Mouse (Mus musculus) CH12.LX (cell line): ENCODE results near the gene Zbtb20. TPM values are rescaled to one million over a fixed set of nuclear protein-coding genes. Genes with fewer than 3 reads are reported as not detected.

ENCODE experiments used
- DNase-seq: peaks from one replicate; pipeline ENCODE4 v3.0.0-alpha.2; 2013; ENCODE audit errors: extremely low read depth
- H3K27ac ChIP-seq: 2 replicates; pipeline ENCODE4 v1.5.1; 2012; ENCODE audit warnings: low read depth, mild to moderate bottlenecking, control low read depth, moderate library complexity; ENCODE audit not compliant: insufficient read depth
- H3K27me3 ChIP-seq: replicated peaks from 2 replicates; pipeline ENCODE3; 2012; ENCODE audit warnings: inconsistent platforms
- H3K36me3 ChIP-seq, 2 experiments: replicated peaks in 1 of 2; 2 replicates each; pipeline versions ENCODE3 to v1.6.1; 2012; ENCODE audit warnings: inconsistent platforms in 1 of 2, low read length in 1 of 2, mild to moderate bottlenecking in 1 of 2, mixed read lengths in 1 of 2, moderate library complexity in 1 of 2; ENCODE audit not compliant: control insufficient read depth in 1 of 2, insufficient read depth in 1 of 2
- H3K4me1 ChIP-seq, 2 experiments: 2 replicates each; pipeline ENCODE4 v1.6.1; 2012; ENCODE audit warnings: inconsistent platforms in 1 of 2, moderate library complexity in 1 of 2; ENCODE audit not compliant: insufficient read depth in 2 of 2, control insufficient read depth in 1 of 2
- H3K4me2 ChIP-seq: 2 replicates; pipeline ENCODE4 v1.6.1; 2012; ENCODE audit warnings: low read depth, mild to moderate bottlenecking, control low read depth; ENCODE audit not compliant: poor library complexity, insufficient read depth, severe bottlenecking
- H3K4me3 ChIP-seq, 3 experiments: fragments of 150-350 bp in 1 of 3; sonication (generic) in 1 of 3; replicated peaks in 1 of 3; 2 replicates each; pipeline versions ENCODE3 to v1.5.1; 2011 to 2012; ENCODE audit warnings: low read depth in 2 of 3, low read length in 2 of 3, mild to moderate bottlenecking in 2 of 3, moderate library complexity in 2 of 3, control low read depth in 1 of 3, improper control_type of control experiment in 1 of 3, inconsistent platforms in 1 of 3, mixed read lengths in 1 of 3; ENCODE audit not compliant: poor library complexity in 1 of 3
- H3K79me2 ChIP-seq: replicated peaks from 2 replicates; pipeline ENCODE4 v1.6.1; 2012; ENCODE audit warnings: mild to moderate bottlenecking, moderate library complexity; ENCODE audit not compliant: control insufficient read depth, poor library complexity, insufficient read depth, severe bottlenecking; ENCODE audit errors: extremely low read depth
- H3K9ac ChIP-seq: 2 replicates; pipeline ENCODE4 v1.6.1; 2012; ENCODE audit warnings: low read depth, mild to moderate bottlenecking, control low read depth, moderate library complexity; ENCODE audit not compliant: insufficient read depth
- H3K9me3 ChIP-seq: replicated peaks from 2 replicates; pipeline ENCODE3; 2012; ENCODE audit warnings: low read length, inconsistent platforms, mixed read lengths
- BHLHE40 ChIP-seq: IDR thresholded peaks from 2 replicates; pipeline ENCODE4 v1.6.1; 2011; ENCODE audit warnings: mild to moderate bottlenecking, low read depth, low read length, improper control_type of control experiment
- CHD1 ChIP-seq: IDR thresholded peaks from 2 replicates; pipeline ENCODE4 v1.6.1; 2012; ENCODE audit warnings: low read depth, low read length, improper control_type of control experiment, inconsistent platforms
- CHD2 ChIP-seq: IDR thresholded peaks from 2 replicates; pipeline ENCODE4 v1.6.1; 2011; ENCODE audit warnings: low read length, improper control_type of control experiment
- CTCF ChIP-seq, 2 experiments: IDR thresholded peaks in 1 of 2; conservative IDR thresholded peaks in 1 of 2; 2 replicates each; pipeline ENCODE4 v1.5.1; 2011 to 2012; ENCODE audit warnings: low read depth in 2 of 2, low read length in 2 of 2, improper control_type of control experiment in 1 of 2, inconsistent platforms in 1 of 2, mild to moderate bottlenecking in 1 of 2, moderate library complexity in 1 of 2
- ELF1 ChIP-seq: IDR thresholded peaks from 2 replicates; pipeline ENCODE4 v1.6.1; 2014; ENCODE audit warnings: low read depth, mild to moderate bottlenecking, inconsistent platforms, low read length, improper control_type of control experiment
- EP300 ChIP-seq: IDR thresholded peaks from 2 replicates; pipeline ENCODE4 v1.6.1; 2011; ENCODE audit warnings: low read length, improper control_type of control experiment
- ETS1 ChIP-seq: conservative IDR thresholded peaks from 2 replicates; pipeline ENCODE4 v1.6.1; 2012; ENCODE audit warnings: low read depth, mild to moderate bottlenecking, inconsistent platforms, low read length, improper control_type of control experiment, moderate library complexity
- HCFC1 ChIP-seq: IDR thresholded peaks from 2 replicates; pipeline ENCODE4 v1.6.1; 2012; ENCODE audit warnings: low read depth, mild to moderate bottlenecking, inconsistent platforms, low read length, improper control_type of control experiment
- IRF4 ChIP-seq: IDR thresholded peaks from 2 replicates; pipeline ENCODE4 v1.6.1; 2014; ENCODE audit warnings: low read depth, mild to moderate bottlenecking, inconsistent platforms, low read length, improper control_type of control experiment
- JUN ChIP-seq: IDR thresholded peaks from 2 replicates; pipeline ENCODE4 v1.6.1; 2011; ENCODE audit warnings: low read depth, mild to moderate bottlenecking, low read length, improper control_type of control experiment, moderate library complexity; ENCODE audit not compliant: insufficient read depth
- JUND ChIP-seq: conservative IDR thresholded peaks from 2 replicates; pipeline ENCODE4 v1.6.1; 2011; ENCODE audit warnings: low read depth, low read length, improper control_type of control experiment
- KAT2A ChIP-seq: IDR thresholded peaks from 2 replicates; pipeline ENCODE4 v1.6.1; 2012; ENCODE audit warnings: low read length, improper control_type of control experiment, inconsistent platforms; ENCODE audit not compliant: insufficient replicate concordance
- MAFK ChIP-seq: IDR thresholded peaks from 2 replicates; pipeline ENCODE4 v1.6.1; 2011; ENCODE audit warnings: low read length, improper control_type of control experiment; ENCODE audit not compliant: insufficient replicate concordance
- MAX ChIP-seq: IDR thresholded peaks from 2 replicates; pipeline ENCODE4 v1.6.1; 2011; ENCODE audit warnings: low read length, improper control_type of control experiment
- MAZ ChIP-seq: IDR thresholded peaks from 2 replicates; pipeline ENCODE4 v1.6.1; 2012; ENCODE audit warnings: low read depth, mild to moderate bottlenecking, inconsistent platforms, low read length, improper control_type of control experiment, moderate library complexity
- MEF2A ChIP-seq: IDR thresholded peaks from 2 replicates; pipeline ENCODE4 v1.6.1; 2014; ENCODE audit warnings: low read depth, mild to moderate bottlenecking, inconsistent platforms, low read length, improper control_type of control experiment, borderline replicate concordance
- MXI1 ChIP-seq: IDR thresholded peaks from 2 replicates; pipeline ENCODE4 v1.6.1; 2011; ENCODE audit warnings: mild to moderate bottlenecking, low read depth, low read length, improper control_type of control experiment
- MYC ChIP-seq: IDR thresholded peaks from 2 replicates; pipeline ENCODE4 v1.6.1; 2011; ENCODE audit warnings: low read depth, mild to moderate bottlenecking, improper control_type of control experiment, low read length
- NELFE ChIP-seq: IDR thresholded peaks from 2 replicates; pipeline ENCODE4 v1.6.1; 2011; ENCODE audit warnings: low read depth, low read length, improper control_type of control experiment
- NRF1 ChIP-seq: IDR thresholded peaks from 2 replicates; pipeline ENCODE4 v1.6.1; 2014; ENCODE audit warnings: low read depth, mild to moderate bottlenecking, inconsistent platforms, low read length, improper control_type of control experiment, moderate library complexity
- PAX5 ChIP-seq: IDR thresholded peaks from 2 replicates; pipeline ENCODE4 v1.6.1; 2012; ENCODE audit warnings: low read length, inconsistent platforms, mixed read lengths
- POLR2A ChIP-seq: IDR thresholded peaks from 2 replicates; pipeline ENCODE4 v1.6.1; 2011; ENCODE audit warnings: low read depth, mild to moderate bottlenecking, improper control_type of control experiment, low read length
- POLR2AphosphoS2 ChIP-seq: IDR thresholded peaks from 2 replicates; pipeline ENCODE4 v1.6.1; 2011; ENCODE audit warnings: low read depth, low read length, improper control_type of control experiment
- RAD21 ChIP-seq: IDR thresholded peaks from 2 replicates; pipeline ENCODE4 v1.6.1; 2011; ENCODE audit warnings: low read depth, mild to moderate bottlenecking, low read length, improper control_type of control experiment, moderate library complexity
- RCOR1 ChIP-seq: conservative IDR thresholded peaks from 2 replicates; pipeline ENCODE4 v1.6.1; 2012; ENCODE audit warnings: low read depth, mild to moderate bottlenecking, inconsistent platforms, low read length, improper control_type of control experiment
- SIN3A ChIP-seq: IDR thresholded peaks from 2 replicates; pipeline ENCODE4 v1.6.1; 2012; ENCODE audit warnings: low read length, improper control_type of control experiment, inconsistent platforms
- TBP ChIP-seq: conservative IDR thresholded peaks from 2 replicates; pipeline ENCODE4 v1.6.1; 2011; ENCODE audit warnings: low read depth, low read length, improper control_type of control experiment
- TCF12 ChIP-seq: IDR thresholded peaks from 2 replicates; pipeline ENCODE4 v1.6.1; 2014; ENCODE audit warnings: low read depth, mild to moderate bottlenecking, inconsistent platforms, low read length, improper control_type of control experiment
- UBTF ChIP-seq: IDR thresholded peaks from 2 replicates; pipeline ENCODE4 v1.6.1; 2012; ENCODE audit warnings: low read depth, mild to moderate bottlenecking, inconsistent platforms, low read length, improper control_type of control experiment, moderate library complexity
- USF1 ChIP-seq: IDR thresholded peaks from 2 replicates; pipeline ENCODE4 v1.6.1; 2014; ENCODE audit warnings: low read depth, mild to moderate bottlenecking, inconsistent platforms, low read length, improper control_type of control experiment
- USF2 ChIP-seq: conservative IDR thresholded peaks from 2 replicates; pipeline ENCODE4 v1.6.1; 2011; ENCODE audit warnings: low read depth, low read length, improper control_type of control experiment
- ZKSCAN1 ChIP-seq: IDR thresholded peaks from 2 replicates; pipeline ENCODE4 v1.6.1; 2012; ENCODE audit warnings: low read depth, inconsistent platforms, low read length, improper control_type of control experiment, borderline replicate concordance
- ZMIZ1 ChIP-seq: IDR thresholded peaks from 2 replicates; pipeline ENCODE4 v1.6.1; 2012; ENCODE audit warnings: low read depth, mild to moderate bottlenecking, inconsistent platforms, low read length, improper control_type of control experiment
- dilution Hi-C: fragments of 300-500 bp; cut with MboI; formaldehyde crosslinking; loops from 2 replicates; pipeline ENCODE4 v1.14.3; 2020; ENCODE audit warnings: low sequenced_read_pairs; ENCODE audit not compliant: extremely low pct_unique_long_range_greater_than_20kb, extremely low pct_ligation_motif_present
- in situ Hi-C: fragments of 300-500 bp; cut with MboI; formaldehyde crosslinking; loops from 3 replicates; pipeline ENCODE4 v1.14.3; 2019; ENCODE audit warnings: low sequenced_read_pairs, low pct_ligation_motif_present, low pct_unique_long_range_greater_than_20kb, mixed read lengths
- polyA plus RNA-seq: library from polyadenylated mRNA; unstranded; fragments of >175 nt; gene quantifications from 2 replicates; pipeline ENCODE4 v1.2.1, GENCODE M21; 2012; ENCODE audit warnings: low read depth; ENCODE audit not compliant: insufficient read length
- total RNA-seq, 2 experiments: library from RNA; depleted of rRNA; stranded (reverse); fragments of 300-350 nt in 1 of 2; fragments of >200 nt in 1 of 2; gene quantifications; 2 replicates each; pipeline ENCODE4 v1.2.3; 2012 to 2014

Zbtb20 gene
- total and polyA plus RNA-seq, 3 experiments: 24.9 to 58.0 (median 51.6) TPM

GRCm38 (mm10) chr16:43661576-43661975 lies 785.9 kb downstream of the Zbtb20 start (continued):
- TF ChIP-seq USF1 (no peak), JUND (peak; percentile 97), CTCF (conservative IDR thresholded peaks at IDR 0.05 in 1 of 2, IDR thresholded peaks at IDR 0.05 in 1 of 2; ENCODE audit: low read depth in 2 of 2, low read length in 2 of 2) (no peak), SIN3A (peak; percentile 80; the same call in 1 of the 2 replicates), NELFE (peak; percentile 12; the same call in 1 of the 2 replicates), ZKSCAN1 (no peak), HCFC1 (no peak; the same call in 1 of the 2 replicates), EP300 (peak; percentile 90), POLR2A (peak; percentile 44; the same call in 1 of the 2 replicates), ZMIZ1 (no peak; the same call in 1 of the 2 replicates)

DNA sequence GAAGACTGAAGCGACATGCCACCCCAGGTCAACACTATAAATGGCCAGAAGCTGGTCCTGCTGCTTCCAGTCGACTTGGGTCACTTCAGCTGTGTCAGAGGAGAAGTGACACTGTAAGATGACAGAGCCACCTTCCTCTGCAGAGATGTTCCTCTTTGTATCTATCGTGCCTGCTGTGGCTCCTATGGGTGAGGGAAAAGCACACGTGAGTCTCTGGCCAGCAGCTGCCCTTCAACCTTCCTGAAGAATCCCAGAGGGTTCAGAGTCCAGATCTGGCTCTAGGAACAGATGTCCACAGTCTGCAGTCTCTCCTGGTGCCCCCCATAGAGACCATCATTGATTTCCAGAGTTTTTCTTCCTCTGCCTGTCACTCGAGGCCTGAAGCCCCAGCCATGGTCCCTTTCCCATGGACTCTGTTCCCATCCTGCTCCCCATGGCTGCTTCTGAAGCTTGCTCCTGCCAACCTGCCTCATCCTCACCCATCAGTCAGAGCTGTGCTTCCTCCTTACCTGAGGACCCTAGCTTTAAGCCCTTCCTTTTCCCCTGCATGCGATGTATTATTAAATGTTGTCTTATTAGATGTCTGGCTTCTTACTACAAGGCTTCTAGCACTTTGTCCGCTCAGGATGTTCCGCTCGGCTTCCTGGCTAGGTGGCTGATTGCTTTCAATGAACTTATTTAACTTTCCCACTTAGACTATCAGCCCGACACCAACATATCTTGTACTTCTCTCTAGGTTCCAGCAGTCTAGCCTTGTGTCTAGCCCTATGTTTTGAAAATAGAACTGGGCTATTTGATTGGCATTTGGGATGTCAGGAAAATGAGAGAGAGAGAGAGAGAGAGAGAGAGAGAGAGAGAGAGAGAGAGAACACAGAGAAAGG lies 786.7 kb downstream of the Zbtb20 start:
- in situ Hi-C loops: loop anchor here (5.0 kb wide), 1 partner anchor 35 kb away; no protein-coding TSS in a partner anchor
- peaks cover 43 to 91% of the 10 kb centered on the region in 2 experiments for H3K4me1 ChIP-seq
- H3K9ac ChIP-seq: peak overlapping the region; percentile 95
- H3K4me3 ChIP-seq: peak overlapping the region; percentile 38 to 60 (median 52)
- peak overlapping the region; percentile 86 for H3K4me2 ChIP-seq
- H3K27ac ChIP-seq: peak overlapping the region; percentile 94
- H3K36me3 ChIP-seq: peaks cover 20 to 30% of the 10 kb centered on the region in 2 experiments
- no peaks in the 10 kb centered on the region for H3K27me3 ChIP-seq
- H3K79me2 ChIP-seq: peaks cover 39% of the 10 kb centered on the region
- dilution Hi-C loops: no loop called here
- peaks cover 8% of the 10 kb centered on the region for H3K9me3 ChIP-seq
- no peak for DNase-seq
- TF ChIP-seq JUND (no peak), KAT2A (no peak), NRF1 (peak; percentile 27; the same call in 1 of the 2 replicates), MAX (0 out of 2 replicates have a peak, but pooled peaks have one; percentile 14), POLR2AphosphoS2 (0 out of 2 replicates have a peak, but pooled peaks have one; percentile 54), IRF4 (no peak), CHD1 (peak; percentile 94), ZMIZ1 (peak; percentile 86; the same call in 1 of the 2 replicates), SIN3A (peak; percentile 67), ELF1 (no peak; the same call in 1 of the 2 replicates), CTCF (conservative IDR thresholded peaks at IDR 0.05 in 1 of 2, IDR thresholded peaks at IDR 0.05 in 1 of 2; ENCODE audit: low read depth in 2 of 2, low read length in 2 of 2) (no peak), MAZ (peak; percentile 66; the same call in 1 of the 2 replicates), PAX5 (no peak), TBP (no peak), MYC (0 out of 2 replicates have a peak, but pooled peaks have one; percentile 34), CHD2 (no peak; the same call in 1 of the 2 replicates), MEF2A (no peak), USF1 (no peak), MAFK (no peak), MXI1 (peak; percentile 70), BHLHE40 (peak; percentile 78), ETS1 (0 out of 2 replicates have a peak, but pooled peaks have one; percentile 24), HCFC1 (peak; percentile 27; the same call in 1 of the 2 replicates), JUN (no peak), RAD21 (no peak), USF2 (no peak), RCOR1 (peak; percentile 86), TCF12 (no peak; the same call in 1 of the 2 replicates), NELFE (no peak), ZKSCAN1 (no peak), UBTF (no peak)
